ENCODE assay signal across 29 mouse cellular contexts in genomic region chr17:30568473-30568872, GRCm38 (mm10).
"Had no signal": no experiment of that assay in that cellular context is flagged by ENCODE, and none has a peak within 500 bp of the region (broad histone marks: within the 10 kb centered on the region; RNA-seq: fewer than 3 reads in every experiment).

No protein-coding gene starts in this region.

- H3K4me3 ChIP-seq: left cerebral cortex, adult 2 months; limb, embryonic 10.5 days; limb, embryonic 12.5 days; limb, embryonic 13.5 days; limb, embryonic 15.5 days; liver, embryonic 13.5 days; lung, embryonic 15.5 days; megakaryocyte, embryonic 14.5 days; midbrain, embryonic 10.5 days; midbrain, embryonic 12.5 days; midbrain, embryonic 13.5 days; midbrain, embryonic 15.5 days; myocyte; neural tube, embryonic 12.5 days; neural tube, embryonic 13.5 days had no signal

- ATAC-seq: lung, postnatal 0 days; midbrain, embryonic 13.5 days; midbrain, embryonic 15.5 days; midbrain, embryonic 16.5 days had no signal

- H3K36me3 ChIP-seq: limb, embryonic 10.5 days; limb, embryonic 12.5 days; limb, embryonic 13.5 days; limb, embryonic 15.5 days; liver, embryonic 13.5 days; lung, embryonic 15.5 days; midbrain, embryonic 10.5 days; midbrain, embryonic 12.5 days; midbrain, embryonic 13.5 days; midbrain, embryonic 15.5 days; neural tube, embryonic 12.5 days; neural tube, embryonic 13.5 days had no signal

- H3K27me3 ChIP-seq: limb, embryonic 12.5 days; limb, embryonic 13.5 days; limb, embryonic 15.5 days; liver, embryonic 13.5 days; lung, embryonic 15.5 days; megakaryocyte, embryonic 14.5 days; midbrain, embryonic 12.5 days; midbrain, embryonic 13.5 days; midbrain, embryonic 15.5 days; neural tube, embryonic 12.5 days; neural tube, embryonic 13.5 days had no signal

- H3K4me2 ChIP-seq: limb, embryonic 12.5 days; limb, embryonic 13.5 days; limb, embryonic 15.5 days; liver, embryonic 13.5 days; lung, embryonic 14.5 days; lung, embryonic 15.5 days; midbrain, embryonic 11.5 days; midbrain, embryonic 12.5 days; midbrain, embryonic 13.5 days; midbrain, embryonic 15.5 days; neural tube, embryonic 12.5 days; neural tube, embryonic 13.5 days had no signal

- H3K27ac ChIP-seq: left cerebral cortex, adult 2 months; limb, embryonic 10.5 days; limb, embryonic 12.5 days; limb, embryonic 13.5 days; limb, embryonic 15.5 days; liver, embryonic 13.5 days; liver, embryonic 14.5 days; lung, embryonic 15.5 days; macrophage; midbrain, embryonic 10.5 days; midbrain, embryonic 12.5 days; midbrain, embryonic 13.5 days; midbrain, embryonic 15.5 days; neural tube, embryonic 12.5 days; neural tube, embryonic 13.5 days had no signal

- H3K9ac ChIP-seq: limb, embryonic 12.5 days; limb, embryonic 13.5 days; limb, embryonic 15.5 days; liver, embryonic 13.5 days; liver, embryonic 14.5 days; lung, embryonic 14.5 days; lung, embryonic 15.5 days; midbrain, embryonic 12.5 days; midbrain, embryonic 13.5 days; midbrain, embryonic 15.5 days; neural tube, embryonic 12.5 days; neural tube, embryonic 13.5 days had no signal

- H3K4me1 ChIP-seq: limb, embryonic 10.5 days; limb, embryonic 12.5 days; limb, embryonic 15.5 days; midbrain, embryonic 10.5 days; midbrain, embryonic 12.5 days; midbrain, embryonic 13.5 days; midbrain, embryonic 15.5 days; neural tube, embryonic 12.5 days; neural tube, embryonic 13.5 days had no signal

- H3K9me3 ChIP-seq: limb, embryonic 10.5 days; limb, embryonic 12.5 days; limb, embryonic 13.5 days; limb, embryonic 15.5 days; liver, embryonic 13.5 days; lung, embryonic 15.5 days; megakaryocyte, embryonic 14.5 days; midbrain, embryonic 10.5 days; midbrain, embryonic 12.5 days; midbrain, embryonic 13.5 days; midbrain, embryonic 15.5 days; neural tube, embryonic 12.5 days; neural tube, embryonic 13.5 days had no signal

- DNase-seq: left cerebral cortex, postnatal 4 days; liver, embryonic 13.5 days; lung, adult 18-20 months; lung, adult 2 months; lung, embryonic 14.5 days; lung, postnatal 10 days; lung, postnatal 14 days; lung, postnatal 36 days; lung, postnatal 4 days; midbrain, embryonic 14.5 days had no signal
